Mouse (Mus musculus): ENCODE data around the gene Krt73.

Gene Krt73

GRCm38 (mm10) chr15:101802296-101802835 is at the start of gene Krt73:
Gene Krt73 (minus strand): TSS chr15:101802346.
- DNase-seq (ENCODE audit: low spot score in 2 of 2): no peak

GRCm38 (mm10) chr15:101850694-101851093 is 48.5 kb upstream of the Krt73 start, which contains the start of gene Krt1:
Gene Krt1 (minus strand): TSS chr15:101850794.
- DNase-seq (ENCODE audit: low spot score in 2 of 2): no peak

- DNase-seq (ENCODE audit: low spot score in 2 of 2): peak in 1 of 2 experiments; percentile 39
Observed at GRCm38 (mm10) chr15:101845971-101846403, 43.8 kb upstream of the Krt73 start.

GRCm38 (mm10) chr15:101843192-101843591 is 41.0 kb upstream of the Krt73 start:
- DNase-seq (ENCODE audit: low spot score in 2 of 2): no peak

- no peak for DNase-seq (ENCODE audit: low spot score in 2 of 2)
Observed at GRCm38 (mm10) chr15:101834784-101835328, 32.7 kb upstream of the Krt73 start.

- no peak for DNase-seq (ENCODE audit: low spot score in 2 of 2)
Observed at GRCm38 (mm10) chr15:101833131-101833530, 31.0 kb upstream of the Krt73 start.

- no peak for DNase-seq (ENCODE audit: low spot score in 2 of 2)
Observed at GRCm38 (mm10) chr15:101829441-101829840, 27.3 kb upstream of the Krt73 start.

GRCm38 (mm10) chr15:101821786-101822185 is 19.6 kb upstream of the Krt73 start:
- no peak for DNase-seq (ENCODE audit: low spot score in 2 of 2)

- no peak for DNase-seq (ENCODE audit: low spot score in 2 of 2)
Observed at GRCm38 (mm10) chr15:101817875-101818274, 15.7 kb upstream of the Krt73 start, which contains the start of gene Krt2. Gene Krt2 (minus strand): TSS chr15:101818169.

GRCm38 (mm10) chr15:101803052-101803822 is 1.1 kb upstream of the Krt73 start:
- DNase-seq (ENCODE audit: low spot score in 2 of 2): no peak

GRCm38 (mm10) chr15:101790867-101791266 is 11.3 kb downstream of the Krt73 start:
- no peak for DNase-seq (ENCODE audit: low spot score in 2 of 2)

GRCm38 (mm10) chr15:101786360-101786759 is 15.8 kb downstream of the Krt73 start, which contains the start of gene Krt72:
Gene Krt72 (minus strand): TSS chr15:101786460.
- DNase-seq (ENCODE audit: low spot score in 2 of 2): no peak

- no peak for DNase-seq (ENCODE audit: low spot score in 2 of 2)
Observed at GRCm38 (mm10) chr15:101773420-101773819, 28.7 kb downstream of the Krt73 start.

- DNase-seq (ENCODE audit: low spot score in 2 of 2): peak; percentile 93 to 98
Observed at GRCm38 (mm10) chr15:101772711-101773081, 29.4 kb downstream of the Krt73 start.

- DNase-seq (ENCODE audit: low spot score in 2 of 2): no peak
Observed at GRCm38 (mm10) chr15:101772080-101772710, 30.0 kb downstream of the Krt73 start.

GRCm38 (mm10) chr15:101770226-101770625 is 31.9 kb downstream of the Krt73 start:
- DNase-seq (ENCODE audit: low spot score in 2 of 2): no peak
